Mouse (Mus musculus) ES-E14 (cell line): ENCODE measurements at regions not wholly inside any gene's neighbourhood (a gene's known extent, or its start where the extent isn't known, plus 50 kb on each side); places are given as distances from the start of the nearest gene placed in this dataset.

Source experiments
- HCFC1 ChIP-seq: IDR thresholded peaks from 2 replicates; pipeline ENCODE4 v1.6.1; 2012; ENCODE audit warnings: low read length, inconsistent platforms, borderline replicate concordance; ENCODE audit not compliant: insufficient read depth
- MAFK ChIP-seq: IDR thresholded peaks from 2 replicates; pipeline ENCODE4 v1.6.1; 2014; ENCODE audit warnings: mild to moderate bottlenecking, low read depth, low read length, inconsistent platforms; ENCODE audit not compliant: insufficient read depth
- ZC3H11A ChIP-seq: IDR thresholded peaks from 2 replicates; pipeline ENCODE4 v1.6.1; 2012; ENCODE audit warnings: low read depth, mild to moderate bottlenecking, inconsistent platforms, low read length, borderline replicate concordance
- ZNF384 ChIP-seq: IDR thresholded peaks from 2 replicates; pipeline ENCODE4 v1.6.1; 2012; ENCODE audit warnings: low read depth, low read length, inconsistent platforms

DNA sequence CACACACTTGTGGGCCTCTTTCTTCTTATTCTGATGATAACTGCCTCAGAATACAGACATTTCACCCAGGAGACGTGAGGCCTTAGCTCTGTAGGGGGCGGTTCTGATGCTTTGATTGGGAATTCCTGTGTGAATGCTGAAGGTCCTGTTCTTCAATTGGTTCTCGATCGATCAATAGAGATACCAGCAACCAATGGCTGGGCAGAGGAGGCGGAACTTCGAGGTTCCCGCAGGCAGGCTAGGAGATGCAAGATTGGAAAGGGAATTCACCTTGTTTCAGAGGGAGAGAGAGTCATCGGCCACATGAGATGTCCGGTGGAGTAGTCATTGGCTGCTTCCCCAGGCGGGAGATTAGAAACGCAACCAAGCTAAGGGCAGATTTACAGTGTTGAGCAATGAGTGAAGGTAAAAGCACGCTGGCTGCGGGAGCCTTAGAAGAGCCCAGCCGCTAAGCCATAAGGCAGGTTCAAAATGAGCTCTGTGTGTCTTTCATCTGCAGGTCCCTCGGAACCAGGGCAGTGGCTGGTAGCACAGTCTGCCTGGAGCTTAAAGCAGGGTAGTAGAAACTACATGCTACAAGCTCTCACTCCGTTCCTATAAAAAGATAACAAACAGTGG, 83.5 kb upstream of the Xcl1 start:
- no peak for TF ChIP-seq HCFC1
- TF ChIP-seq ZC3H11A = no peak
- no peak for TF ChIP-seq MAFK
- TF ChIP-seq ZNF384 = no peak
